Mouse (Mus musculus): Measurements from ENCODE around the gene Prdm11. TPM values are rescaled to one million over a fixed set of nuclear protein-coding genes. Genes with fewer than 3 reads are reported as not detected.
A peak's percentile ranks its signal among the peaks of the same experiment; 100 is the strongest.

Gene Prdm11
- total RNA-seq, 1 experiment = 3.7 TPM

- H3K9ac ChIP-seq (ENCODE audit: insufficient read depth, low read depth, low read length, poor library complexity, severe bottlenecking) = no peak overlapping the region
- in situ Hi-C loops (cut with MboI; ENCODE audit: low sequenced_read_pairs in 2 of 2, unreplicated experiment in 2 of 2) = no loop called here
- no peaks in the 10 kb centered on the region for H3K9me3 ChIP-seq (ENCODE audit: control insufficient read depth, insufficient read depth, low read depth, low read length)
- no peak overlapping the region for H3K27ac ChIP-seq (ENCODE audit: insufficient read depth, low read depth, low read length, poor library complexity, severe bottlenecking)
- H3K36me3 ChIP-seq (ENCODE audit: control insufficient read depth, insufficient read depth, low read length, poor library complexity, severe bottlenecking) = no peaks in the 10 kb centered on the region
- peaks cover 0 to 6% of the 10 kb centered on the region in 2 experiments; a peak in 1 of 4 replicates for H3K4me1 ChIP-seq (ENCODE audit: control insufficient read depth in 2 of 2, insufficient read depth in 2 of 2, low read length in 2 of 2, poor library complexity in 1 of 2)
- no peak for TF ChIP-seq ZNF384 (IDR thresholded peaks at IDR 0.05; ENCODE audit: low read depth, low read length)
- TF ChIP-seq ZC3H11A (IDR thresholded peaks at IDR 0.05; ENCODE audit: borderline replicate concordance, low read depth, low read length) = no peak
- no peak for TF ChIP-seq CHD2 (IDR thresholded peaks at IDR 0.05; ENCODE audit: low read depth, low read length)
- TF ChIP-seq HCFC1 (IDR thresholded peaks at IDR 0.05; ENCODE audit: borderline replicate concordance, insufficient read depth, low read length) = no peak
- TF ChIP-seq MAFK (IDR thresholded peaks at IDR 0.05; ENCODE audit: insufficient read depth, low read depth, low read length) = no peak
- no peak for DNase-seq (ENCODE audit: low read depth, low spot score)
- no peak overlapping the region for H3K4me3 ChIP-seq (ENCODE audit: insufficient read depth in 1 of 2, low read depth in 1 of 2, low read length in 2 of 2, poor library complexity in 1 of 2, severe bottlenecking in 1 of 2)
Measured at GRCm38 (mm10) chr2:92980165-92980564, 65.8 kb downstream of the Prdm11 start.

- Histone ChIP-seq H3K4me1 (ENCODE audit: control insufficient read depth in 2 of 2, insufficient read depth in 2 of 2, low read length in 2 of 2, poor library complexity in 1 of 2) (peaks cover 3 to 17% of the 10 kb centered on the region in 2 experiments; a peak in 2 of 4 replicates), H3K36me3 (ENCODE audit: control insufficient read depth, insufficient read depth, low read length, poor library complexity, severe bottlenecking) (no peaks in the 10 kb centered on the region), H3K9me3 (ENCODE audit: control insufficient read depth, insufficient read depth, low read depth, low read length) (no peaks in the 10 kb centered on the region), H3K4me3 (ENCODE audit: insufficient read depth in 1 of 2, low read depth in 1 of 2, low read length in 2 of 2, poor library complexity in 1 of 2, severe bottlenecking in 1 of 2) (no peak overlapping the region), H3K27ac (ENCODE audit: insufficient read depth, low read depth, low read length, poor library complexity, severe bottlenecking) (no peak overlapping the region), H3K9ac (ENCODE audit: insufficient read depth, low read depth, low read length, poor library complexity, severe bottlenecking) (no peak overlapping the region)
- TF ChIP-seq HCFC1 (IDR thresholded peaks at IDR 0.05; ENCODE audit: borderline replicate concordance, insufficient read depth, low read length) (no peak), CHD2 (IDR thresholded peaks at IDR 0.05; ENCODE audit: low read depth, low read length) (no peak), MAFK (IDR thresholded peaks at IDR 0.05; ENCODE audit: insufficient read depth, low read depth, low read length) (no peak), ZNF384 (IDR thresholded peaks at IDR 0.05; ENCODE audit: low read depth, low read length) (no peak), ZC3H11A (IDR thresholded peaks at IDR 0.05; ENCODE audit: borderline replicate concordance, low read depth, low read length) (no peak)
- DNase-seq (ENCODE audit: low read depth, low spot score) = no peak
- in situ Hi-C loops (cut with MboI; ENCODE audit: low sequenced_read_pairs in 2 of 2, unreplicated experiment in 2 of 2) = no loop called here
Measured at GRCm38 (mm10) chr2:92975031-92975790, 70.8 kb downstream of the Prdm11 start.

- H3K36me3 ChIP-seq (ENCODE audit: control insufficient read depth, insufficient read depth, low read length, poor library complexity, severe bottlenecking) = no peaks in the 10 kb centered on the region
Measured at GRCm38 (mm10) chr2:92973646-92974045, 72.3 kb downstream of the Prdm11 start.

GRCm38 (mm10) chr2:92972071-92972470, 73.9 kb downstream of the Prdm11 start:
- Histone ChIP-seq H3K9me3 (ENCODE audit: control insufficient read depth, insufficient read depth, low read depth, low read length) (no peaks in the 10 kb centered on the region), H3K9ac (ENCODE audit: insufficient read depth, low read depth, low read length, poor library complexity, severe bottlenecking) (peak overlapping the region; percentile 5; the same call in 1 of the 2 replicates), H3K4me1 (ENCODE audit: control insufficient read depth in 2 of 2, insufficient read depth in 2 of 2, low read length in 2 of 2, poor library complexity in 1 of 2) (peaks cover 3 to 24% of the 10 kb centered on the region in 2 experiments; a peak in 3 of 4 replicates), H3K4me3 (ENCODE audit: insufficient read depth in 1 of 2, low read depth in 1 of 2, low read length in 2 of 2, poor library complexity in 1 of 2, severe bottlenecking in 1 of 2) (peak overlapping the region in 1 of 2 experiments; percentile 15; a peak in 1 of 4 replicates), H3K36me3 (ENCODE audit: control insufficient read depth, insufficient read depth, low read length, poor library complexity, severe bottlenecking) (no peaks in the 10 kb centered on the region), H3K27ac (ENCODE audit: insufficient read depth, low read depth, low read length, poor library complexity, severe bottlenecking) (no peak overlapping the region)
- TF ChIP-seq ZC3H11A (IDR thresholded peaks at IDR 0.05; ENCODE audit: borderline replicate concordance, low read depth, low read length) (no peak), MAFK (IDR thresholded peaks at IDR 0.05; ENCODE audit: insufficient read depth, low read depth, low read length) (no peak), ZNF384 (IDR thresholded peaks at IDR 0.05; ENCODE audit: low read depth, low read length) (no peak), CHD2 (IDR thresholded peaks at IDR 0.05; ENCODE audit: low read depth, low read length) (no peak), HCFC1 (IDR thresholded peaks at IDR 0.05; ENCODE audit: borderline replicate concordance, insufficient read depth, low read length) (no peak)
- in situ Hi-C loops (cut with MboI; ENCODE audit: low sequenced_read_pairs in 2 of 2, unreplicated experiment in 2 of 2) = no loop called here
- no peak for DNase-seq (ENCODE audit: low read depth, low spot score)

More at GRCm38 (mm10) chr2:92973646-92974045, 72.3 kb downstream of the Prdm11 start:
- Histone ChIP-seq H3K9me3 (ENCODE audit: control insufficient read depth, insufficient read depth, low read depth, low read length) (no peaks in the 10 kb centered on the region), H3K4me1 (ENCODE audit: control insufficient read depth in 2 of 2, insufficient read depth in 2 of 2, low read length in 2 of 2, poor library complexity in 1 of 2) (peaks cover 3 to 18% of the 10 kb centered on the region in 2 experiments; a peak in 2 of 4 replicates), H3K27ac (ENCODE audit: insufficient read depth, low read depth, low read length, poor library complexity, severe bottlenecking) (no peak overlapping the region), H3K9ac (ENCODE audit: insufficient read depth, low read depth, low read length, poor library complexity, severe bottlenecking) (peak overlapping the region; percentile 22; the same call in 1 of the 2 replicates), H3K4me3 (ENCODE audit: insufficient read depth in 1 of 2, low read depth in 1 of 2, low read length in 2 of 2, poor library complexity in 1 of 2, severe bottlenecking in 1 of 2) (peak overlapping the region; percentile 40 to 41)
- TF ChIP-seq CHD2 (IDR thresholded peaks at IDR 0.05; ENCODE audit: low read depth, low read length) (no peak), HCFC1 (IDR thresholded peaks at IDR 0.05; ENCODE audit: borderline replicate concordance, insufficient read depth, low read length) (no peak), ZNF384 (IDR thresholded peaks at IDR 0.05; ENCODE audit: low read depth, low read length) (no peak), ZC3H11A (IDR thresholded peaks at IDR 0.05; ENCODE audit: borderline replicate concordance, low read depth, low read length) (no peak), MAFK (IDR thresholded peaks at IDR 0.05; ENCODE audit: insufficient read depth, low read depth, low read length) (no peak)
- DNase-seq (ENCODE audit: low read depth, low spot score) = no peak
- in situ Hi-C loops (cut with MboI; ENCODE audit: low sequenced_read_pairs in 2 of 2, unreplicated experiment in 2 of 2) = no loop called here

All from ES-E14 (cell line).